Mouse (Mus musculus) heart, postnatal 0 days (tissue): Measurements from ENCODE around the gene Gipc1.

Experiments
- CTCF ChIP-seq: IDR thresholded peaks from 2 replicates; pipeline ENCODE4 v1.5.1; 2016; ENCODE audit warnings: antibody characterized with exemption, control low read depth, low read depth
- EP300 ChIP-seq: IDR thresholded peaks from 2 replicates; pipeline ENCODE4 v1.6.1; 2016; ENCODE audit warnings: antibody characterized with exemption, low read depth

- TF ChIP-seq CTCF, result no peak
- no peak for TF ChIP-seq EP300
These were observed 22.0 kb downstream of the Gipc1 start for GRCm38 (mm10) chr8:83674497-83674896.
